ENCODE assay signal across 8 mouse cellular contexts in genomic region chr1:93825771-93826539, GRCm38 (mm10). TPM values are rescaled to one million over a fixed set of nuclear protein-coding genes. Genes with fewer than 3 reads are reported as not detected.
DNase-seq lines count a peak whose midpoint lies in the region; ATAC-seq and TF ChIP-seq lines count a peak whose summit lies in the region.

No protein-coding gene starts in this region.

- peak overlapping the region; percentile 60 for H3K4me2 ChIP-seq in forebrain, embryonic 12.5 days
- peak overlapping the region; percentile 79 for H3K4me2 ChIP-seq in limb, embryonic 12.5 days
- H3K4me2 ChIP-seq in neural tube, embryonic 11.5 days (ENCODE audit: low read depth): peak overlapping the region; percentile 55

- H3K4me3 ChIP-seq in layer of hippocampus, adult 2 months: peak overlapping the region; percentile 70
- H3K4me3 ChIP-seq in forebrain, embryonic 12.5 days (replicated peaks): peak overlapping the region; percentile 58
- H3K4me3 ChIP-seq in limb, embryonic 12.5 days (replicated peaks): peak overlapping the region; percentile 58
- peak overlapping the region; percentile 47 for H3K4me3 ChIP-seq in neural tube, embryonic 11.5 days (ENCODE audit: low read depth, low read length)

- no peaks in the 10 kb centered on the region for H3K9me3 ChIP-seq in forebrain, embryonic 12.5 days
- no peaks in the 10 kb centered on the region for H3K9me3 ChIP-seq in limb, embryonic 12.5 days
- no peaks in the 10 kb centered on the region for H3K9me3 ChIP-seq in neural tube, embryonic 11.5 days (ENCODE audit: control insufficient read depth, low read length)

- DNase-seq in layer of hippocampus, adult 2 months (ENCODE audit: low spot score in 2 of 2): no peak
- DNase-seq in layer of hippocampus, postnatal 25 days (ENCODE audit: extremely low spot score in 1 of 2, low spot score in 1 of 2): no peak
- peak; percentile 25 for DNase-seq in brain, embryonic 14.5 days (ENCODE audit: low read depth)
- peak; percentile 14 for DNase-seq in neural tube, embryonic 11.5 days (ENCODE audit: low spot score)
- DNase-seq in urinary bladder, postnatal 10 days (ENCODE audit: low spot score): no peak
- DNase-seq in adrenal gland, adult 8-10 months: no peak

- TF ChIP-seq POLR2A in brain, embryonic 14.5 days (IDR thresholded peaks at IDR 0.05; ENCODE audit: borderline replicate concordance, extremely low read depth, insufficient read depth, insufficient read length, poor library complexity, severe bottlenecking): no peak

- H3K9ac ChIP-seq in forebrain, embryonic 12.5 days: peak overlapping the region; percentile 56
- H3K9ac ChIP-seq in limb, embryonic 12.5 days (replicated peaks): peak overlapping the region; percentile 70
- H3K9ac ChIP-seq in neural tube, embryonic 11.5 days (ENCODE audit: low read length): peak overlapping the region; percentile 40

- H3K36me3 ChIP-seq in forebrain, embryonic 12.5 days (replicated peaks): peaks cover 8% of the 10 kb centered on the region
- peaks cover 8% of the 10 kb centered on the region for H3K36me3 ChIP-seq in limb, embryonic 12.5 days
- H3K36me3 ChIP-seq in neural tube, embryonic 11.5 days (ENCODE audit: control insufficient read depth, insufficient read depth, low read length): 0 out of 2 replicates have a peak, but pooled peaks cover 2% of the 10 kb centered on the region

- WGBS in forebrain, embryonic 12.5 days: 45% methylated on average over 27 of the region's 27 CpGs
- 43% methylated on average over 27 of the region's 27 CpGs for WGBS in limb, embryonic 12.5 days
- WGBS in neural tube, embryonic 11.5 days: 44% methylated on average over 27 of the region's 27 CpGs

- peaks cover 15% of the 10 kb centered on the region; the same call in 1 of the 2 replicates for H3K4me1 ChIP-seq in forebrain, embryonic 12.5 days
- H3K4me1 ChIP-seq in limb, embryonic 12.5 days (replicated peaks): peaks cover 5% of the 10 kb centered on the region
- no peaks in the 10 kb centered on the region for H3K4me1 ChIP-seq in neural tube, embryonic 11.5 days (ENCODE audit: control insufficient read depth, insufficient read depth, low read length)

- peak overlapping the region; percentile 99 for H3K27ac ChIP-seq in layer of hippocampus, adult 2 months
- peak overlapping the region; percentile 91 for H3K27ac ChIP-seq in forebrain, embryonic 12.5 days
- peak overlapping the region; percentile 96 for H3K27ac ChIP-seq in limb, embryonic 12.5 days
- no peak overlapping the region; the same call in 1 of the 2 replicates for H3K27ac ChIP-seq in neural tube, embryonic 11.5 days (ENCODE audit: low read depth, low read length)

- peak; percentile 15; the same call in 1 of the 2 replicates for TF ChIP-seq CTCF in layer of hippocampus, adult 2 months (conservative IDR thresholded peaks at IDR 0.05)
- no peak for TF ChIP-seq CTCF in brain, embryonic 14.5 days (IDR thresholded peaks at IDR 0.05; ENCODE audit: borderline replicate concordance, extremely low read depth, insufficient read depth, insufficient read length)

- no peaks in the 10 kb centered on the region for H3K27me3 ChIP-seq in forebrain, embryonic 12.5 days
- no peaks in the 10 kb centered on the region for H3K27me3 ChIP-seq in limb, embryonic 12.5 days
- no peaks in the 10 kb centered on the region for H3K27me3 ChIP-seq in neural tube, embryonic 11.5 days (ENCODE audit: control insufficient read depth, insufficient read depth, low read length)

- peak; percentile 36; the same call in 1 of the 2 replicates for ATAC-seq in forebrain, embryonic 12.5 days (ENCODE audit: low FRiP score)
- ATAC-seq in limb, embryonic 12.5 days (ENCODE audit: insufficient number of reproducible peaks, insufficient read depth, low FRiP score, low TSS enrichment, low read depth): peak; percentile 23; the same call in 1 of the 2 replicates
- peak; percentile 18; the same call in 1 of the 2 replicates for ATAC-seq in neural tube, embryonic 11.5 days (ENCODE audit: insufficient read depth, low FRiP score, low TSS enrichment)

RNA-seq across cellular contexts. Expression of gene D2hgdh, which starts 1.2 kb away (rescaled TPM):
- 10 to 100 TPM; 15.8 to 19.3 TPM for total RNA-seq in layer of hippocampus, adult 2 months (2021)
- 10 to 100 TPM; 13.9 to 14.9 TPM for total RNA-seq in layer of hippocampus, postnatal 25 days (2021)
- 23.2 and 24.2 TPM in 2 replicates for polyA plus RNA-seq in brain, embryonic 14.5 days (2012; rRNA removed)
- 13.2 and 13.9 TPM in 2 replicates for polyA plus RNA-seq in forebrain, embryonic 12.5 days (2016; fragmentation: Nextera tagmentation; extraction: Ambion mirVana)
- polyA plus RNA-seq in limb, embryonic 12.5 days (2016; fragmentation: Nextera tagmentation; extraction: Ambion mirVana): 16.2 and 17.9 TPM in 2 replicates
- polyA plus RNA-seq in neural tube, embryonic 11.5 days (2014; fragmentation: Nextera tagmentation; extraction: Ambion mirVana): 11.7 and 13.0 TPM in 2 replicates
- 10 to 100 TPM; 66.1 to 75.9 (median 74.2) TPM for total RNA-seq in adrenal gland, adult 8-10 months (2022)

RNA-seq across cellular contexts. Expression of gene Ing5, which starts 22.2 kb away (rescaled TPM):
- total RNA-seq in layer of hippocampus, adult 2 months (2021): 10 to 100 TPM; 12.6 to 14.2 TPM
- 10 to 100 TPM in 1 of 2 experiments, 1 to 10 TPM in 1; 9.6 to 13.2 TPM for total RNA-seq in layer of hippocampus, postnatal 25 days (2021)
- 9.0 and 10.2 TPM in 2 replicates for polyA plus RNA-seq in brain, embryonic 14.5 days (2012; rRNA removed)
- 19.4 and 20.9 TPM in 2 replicates for polyA plus RNA-seq in forebrain, embryonic 12.5 days (2016; fragmentation: Nextera tagmentation; extraction: Ambion mirVana)
- 16.8 and 17.9 TPM in 2 replicates for polyA plus RNA-seq in limb, embryonic 12.5 days (2016; fragmentation: Nextera tagmentation; extraction: Ambion mirVana)
- polyA plus RNA-seq in neural tube, embryonic 11.5 days (2014; fragmentation: Nextera tagmentation; extraction: Ambion mirVana): 16.1 and 17.1 TPM in 2 replicates
- total RNA-seq in adrenal gland, adult 8-10 months (2022): 10 to 100 TPM; 16.6 to 21.9 (median 20.8) TPM

RNA-seq across cellular contexts. Expression of gene Dtymk, which starts 24.2 kb away (rescaled TPM):
- 10 to 100 TPM; 52.6 to 58.0 TPM for total RNA-seq in layer of hippocampus, adult 2 months (2021)
- total RNA-seq in layer of hippocampus, postnatal 25 days (2021): 10 to 100 TPM; 56.9 TPM
- polyA plus RNA-seq in brain, embryonic 14.5 days (2012; rRNA removed): 145 and 243 TPM in 2 replicates
- polyA plus RNA-seq in forebrain, embryonic 12.5 days (2016; fragmentation: Nextera tagmentation; extraction: Ambion mirVana): 241 and 246 TPM in 2 replicates
- 278 and 281 TPM in 2 replicates for polyA plus RNA-seq in limb, embryonic 12.5 days (2016; fragmentation: Nextera tagmentation; extraction: Ambion mirVana)
- polyA plus RNA-seq in neural tube, embryonic 11.5 days (2014; fragmentation: Nextera tagmentation; extraction: Ambion mirVana): 199 and 216 TPM in 2 replicates
- total RNA-seq in adrenal gland, adult 8-10 months (2022): 10 to 100 TPM; 60.0 to 89.7 (median 75.5) TPM

RNA-seq across cellular contexts. Expression of gene Gal3st2, which starts 35.2 kb away (rescaled TPM):
- under 1 TPM; 0.12 to 0.56 TPM for total RNA-seq in layer of hippocampus, adult 2 months (2021)
- not detected for total RNA-seq in layer of hippocampus, postnatal 25 days (2021)
- polyA plus RNA-seq in brain, embryonic 14.5 days (2012; rRNA removed): not detected in 2 replicates
- polyA plus RNA-seq in forebrain, embryonic 12.5 days (2016; fragmentation: Nextera tagmentation; extraction: Ambion mirVana): not detected in 2 replicates
- 0.31 and 0.64 TPM in 2 replicates for polyA plus RNA-seq in limb, embryonic 12.5 days (2016; fragmentation: Nextera tagmentation; extraction: Ambion mirVana)
- polyA plus RNA-seq in neural tube, embryonic 11.5 days (2014; fragmentation: Nextera tagmentation; extraction: Ambion mirVana): 0.11 TPM in 1 of 2 replicates, not detected in the other
- under 1 TPM in 1 of 4 experiments, not detected in 3; 0.44 TPM for total RNA-seq in adrenal gland, adult 8-10 months (2022)

Comparison
In these comparisons a context has a peak if more than half of its experiments do, and no peak if none do; other contexts are left out.
1. DNase-seq: peak in brain, embryonic 14.5 days (single experiment) and neural tube, embryonic 11.5 days (single experiment); none in layer of hippocampus, adult 2 months (0 of 2), layer of hippocampus, postnatal 25 days (0 of 2), urinary bladder, postnatal 10 days (single experiment) and adrenal gland, adult 8-10 months (single experiment).
2. Peak in every context shown above with its lines, with median percentiles within 50 percentile points of each other: H3K4me3 ChIP-seq, ATAC-seq, H3K4me2 ChIP-seq and H3K9ac ChIP-seq.